Mouse (Mus musculus) limb, embryonic 12.5 days (tissue): ENCODE results near the gene Farp1. TPM values are rescaled to one million over a fixed set of nuclear protein-coding genes. Genes with fewer than 3 reads are reported as not detected.

Experiments
- ATAC-seq: fragments of 200-750 bp; cut with Nextera tagmentation; 2 replicates; pipeline ENCODE4 v1.8.0; 2017; ENCODE audit warnings: low read depth, moderate TSS enrichment; ENCODE audit not compliant: insufficient number of reproducible peaks, insufficient read depth, low FRiP score, low TSS enrichment
- H3K27ac ChIP-seq: fragments of 300-500 bp; sonication (generic); 2 replicates; pipeline ENCODE4 v1.5.1; 2016; ENCODE audit warnings: mild to moderate bottlenecking, moderate library complexity
- H3K27me3 ChIP-seq: fragments of 300-500 bp; sonication (generic); 2 replicates; pipeline ENCODE4 v1.6.1; 2016; ENCODE audit warnings: mild to moderate bottlenecking, moderate library complexity
- H3K36me3 ChIP-seq: fragments of 300-500 bp; sonication (generic); 2 replicates; pipeline ENCODE4 v1.6.1; 2016; ENCODE audit warnings: mild to moderate bottlenecking, moderate library complexity
- H3K4me1 ChIP-seq: fragments of 300-500 bp; sonication (generic); replicated peaks from 2 replicates; pipeline ENCODE4 v1.6.1; 2016
- H3K4me2 ChIP-seq: fragments of 300-500 bp; sonication (generic); 2 replicates; pipeline ENCODE4 v1.6.1; 2016; ENCODE audit warnings: mild to moderate bottlenecking, moderate library complexity
- H3K4me3 ChIP-seq: fragments of 300-500 bp; sonication (generic); replicated peaks from 2 replicates; pipeline ENCODE4 v1.5.1; 2016; ENCODE audit warnings: mild to moderate bottlenecking
- H3K9ac ChIP-seq: fragments of 300-500 bp; sonication (generic); replicated peaks from 2 replicates; pipeline ENCODE4 v1.6.1; 2016; ENCODE audit warnings: mild to moderate bottlenecking, moderate library complexity
- H3K9me3 ChIP-seq: fragments of 300-500 bp; sonication (generic); 2 replicates; pipeline ENCODE4 v1.6.1; 2016; ENCODE audit warnings: mild to moderate bottlenecking, moderate library complexity
- WGBS: fragments of 180-500 bp; shearing (Covaris S2); methylation state at CpG from one replicate; pipeline ENCODE4 v1.1.7; 2016; 5-methylcytosine and 5-hydroxymethylcytosine counted together
- polyA plus RNA-seq: library from polyadenylated mRNA; unstranded; fragments of >200 nt; fragmentation: Nextera tagmentation; extraction: Ambion mirVana; gene quantifications from 2 replicates; pipeline ENCODE4 v1.2.1, GENCODE M21; 2016

Farp1 gene
- polyA plus RNA-seq, 1 experiment from 2014 or later = 58.2 TPM

GRCm38 (mm10) chr14:121264453-121264852 lies 229.5 kb downstream of the Farp1 start:
- Histone ChIP-seq H3K27ac (no peak overlapping the region), H3K4me3 (no peak overlapping the region), H3K4me2 (no peak overlapping the region), H3K36me3 (peaks cover 99% of the 10 kb centered on the region), H3K9ac (no peak overlapping the region), H3K4me1 (no peaks in the 10 kb centered on the region), H3K27me3 (no peaks in the 10 kb centered on the region), H3K9me3 (no peaks in the 10 kb centered on the region)
- 91% methylated on average over 6 of the region's 6 CpGs for WGBS
- ATAC-seq = no peak

- Histone ChIP-seq H3K4me1 (no peaks in the 10 kb centered on the region), H3K9ac (no peak overlapping the region), H3K36me3 (peaks cover 98% of the 10 kb centered on the region), H3K4me3 (no peak overlapping the region), H3K4me2 (no peak overlapping the region), H3K9me3 (no peaks in the 10 kb centered on the region), H3K27me3 (no peaks in the 10 kb centered on the region), H3K27ac (no peak overlapping the region)
- no peak for ATAC-seq
- WGBS = 90% methylated on average over 8 of the region's 8 CpGs
These were observed 232.8 kb downstream of the Farp1 start for GRCm38 (mm10) chr14:121267801-121268200.

DNA sequence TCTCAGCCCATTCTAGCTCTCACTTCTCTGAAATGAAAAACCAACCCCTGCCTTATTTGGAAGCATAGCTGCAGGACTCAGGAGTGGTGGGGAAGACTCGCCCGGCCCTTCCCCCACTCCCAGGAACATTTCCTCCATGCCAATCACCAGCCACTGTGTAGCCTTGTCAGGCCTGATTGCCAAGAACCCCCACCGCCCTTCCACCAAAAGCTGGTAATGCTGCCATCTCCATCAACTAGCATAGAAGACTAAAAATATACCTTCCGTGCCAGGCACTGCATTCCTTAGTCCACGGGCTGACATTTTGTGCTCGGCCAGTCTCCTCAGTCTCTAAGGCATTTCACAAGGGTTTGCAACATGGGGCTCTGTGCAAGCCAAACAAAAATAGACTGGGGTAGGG lies 235.5 kb downstream of the Farp1 start:
- WGBS = 83% methylated on average over 6 of the region's 6 CpGs
- H3K27ac ChIP-seq = no peak overlapping the region
- no peaks in the 10 kb centered on the region for H3K9me3 ChIP-seq
- ATAC-seq = no peak
- H3K36me3 ChIP-seq = peaks cover 99% of the 10 kb centered on the region
- no peak overlapping the region for H3K4me3 ChIP-seq
- no peak overlapping the region for H3K9ac ChIP-seq
- H3K4me2 ChIP-seq = no peak overlapping the region
- no peaks in the 10 kb centered on the region for H3K4me1 ChIP-seq
- H3K27me3 ChIP-seq = no peaks in the 10 kb centered on the region

DNA sequence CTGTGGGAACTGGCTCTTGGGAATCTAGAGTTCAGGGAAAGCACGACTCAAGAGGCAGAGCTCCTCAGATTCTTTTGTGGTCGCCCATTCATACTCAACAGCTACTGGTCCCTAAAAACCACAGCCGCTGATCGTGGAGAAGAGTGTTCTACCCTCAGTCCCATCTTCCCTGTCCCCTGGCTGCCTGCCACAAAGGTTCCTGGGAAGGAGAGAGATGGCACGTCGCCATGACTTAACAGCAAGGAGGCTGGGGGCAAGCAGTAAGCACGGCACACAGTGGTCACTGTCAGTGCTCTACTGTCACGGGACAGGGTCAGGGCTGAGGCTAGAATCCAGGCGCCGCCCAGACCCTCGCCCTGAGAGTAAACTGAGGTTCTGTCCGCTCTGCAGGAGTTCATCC lies 240.0 kb downstream of the Farp1 start:
- 89% methylated on average over 12 of the region's 12 CpGs for WGBS
- H3K4me2 ChIP-seq = no peak overlapping the region
- H3K9ac ChIP-seq = no peak overlapping the region
- H3K9me3 ChIP-seq = no peaks in the 10 kb centered on the region
- H3K36me3 ChIP-seq = peaks cover 99% of the 10 kb centered on the region
- no peak overlapping the region for H3K27ac ChIP-seq
- no peaks in the 10 kb centered on the region for H3K27me3 ChIP-seq
- no peaks in the 10 kb centered on the region for H3K4me1 ChIP-seq
- ATAC-seq = no peak
- H3K4me3 ChIP-seq = no peak overlapping the region

GRCm38 (mm10) chr14:121276016-121276415 lies 241.0 kb downstream of the Farp1 start:
- Histone ChIP-seq H3K36me3 (peaks cover 99% of the 10 kb centered on the region), H3K27me3 (no peaks in the 10 kb centered on the region), H3K4me3 (no peak overlapping the region), H3K27ac (no peak overlapping the region), H3K4me1 (no peaks in the 10 kb centered on the region), H3K9ac (no peak overlapping the region), H3K4me2 (no peak overlapping the region), H3K9me3 (no peaks in the 10 kb centered on the region)
- ATAC-seq = no peak
- 87% methylated on average over 10 of the region's 10 CpGs for WGBS

- no peaks in the 10 kb centered on the region for H3K27me3 ChIP-seq
- WGBS = 39% methylated on average over 6 of the region's 6 CpGs
- ATAC-seq = peak; percentile 18; the same call in 1 of the 2 replicates
- no peak overlapping the region for H3K4me3 ChIP-seq
- H3K9me3 ChIP-seq = no peaks in the 10 kb centered on the region
- H3K9ac ChIP-seq = no peak overlapping the region
- H3K4me2 ChIP-seq = no peak overlapping the region
- H3K4me1 ChIP-seq = no peaks in the 10 kb centered on the region
- 0 out of 2 replicates have a peak overlapping the region, but pooled peaks have one; percentile 23 for H3K27ac ChIP-seq
- peaks cover 99% of the 10 kb centered on the region for H3K36me3 ChIP-seq
These were observed 244.1 kb downstream of the Farp1 start for GRCm38 (mm10) chr14:121279106-121279505.

DNA sequence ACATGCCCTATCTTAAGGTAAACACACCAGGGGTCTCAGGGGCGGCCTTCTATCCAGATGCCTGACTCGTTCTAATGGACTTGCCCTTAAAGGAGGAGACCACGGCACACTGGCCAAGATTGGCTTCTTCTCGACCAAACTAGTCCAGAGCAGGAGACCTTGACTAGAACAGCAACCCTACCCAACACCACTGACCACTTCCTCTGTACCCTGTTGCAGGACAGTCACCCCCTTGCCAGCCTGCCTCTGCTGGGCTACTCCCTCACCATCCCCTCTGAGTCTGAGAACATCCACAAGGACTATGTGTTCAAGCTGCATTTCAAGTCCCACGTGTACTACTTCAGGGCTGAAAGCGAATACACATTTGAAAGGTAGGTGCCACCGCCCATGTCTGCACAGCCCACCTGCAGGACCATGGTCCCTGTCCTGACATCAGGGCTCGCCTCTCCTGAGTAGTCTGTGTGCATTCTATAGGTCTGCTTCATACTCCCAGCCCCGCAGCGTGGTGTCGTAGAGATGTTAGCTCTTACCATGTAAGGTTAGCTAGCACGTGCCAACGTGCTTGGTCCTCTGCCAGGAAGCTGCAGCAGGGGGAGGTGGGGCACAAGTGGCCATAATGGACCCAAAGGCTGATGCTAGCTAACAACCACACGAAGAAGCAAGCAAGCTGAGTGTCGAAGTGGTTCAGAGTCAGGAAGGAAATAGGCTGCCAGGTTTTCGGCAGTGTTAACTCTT lies 245.8 kb downstream of the Farp1 start:
- Histone ChIP-seq H3K4me2 (no peak overlapping the region), H3K4me1 (no peaks in the 10 kb centered on the region), H3K9ac (no peak overlapping the region), H3K36me3 (peaks cover 100% of the 10 kb centered on the region), H3K4me3 (no peak overlapping the region), H3K9me3 (no peaks in the 10 kb centered on the region), H3K27me3 (no peaks in the 10 kb centered on the region), H3K27ac (no peak overlapping the region)
- no peak for ATAC-seq
- 90% methylated on average over 16 of the region's 16 CpGs for WGBS

DNA sequence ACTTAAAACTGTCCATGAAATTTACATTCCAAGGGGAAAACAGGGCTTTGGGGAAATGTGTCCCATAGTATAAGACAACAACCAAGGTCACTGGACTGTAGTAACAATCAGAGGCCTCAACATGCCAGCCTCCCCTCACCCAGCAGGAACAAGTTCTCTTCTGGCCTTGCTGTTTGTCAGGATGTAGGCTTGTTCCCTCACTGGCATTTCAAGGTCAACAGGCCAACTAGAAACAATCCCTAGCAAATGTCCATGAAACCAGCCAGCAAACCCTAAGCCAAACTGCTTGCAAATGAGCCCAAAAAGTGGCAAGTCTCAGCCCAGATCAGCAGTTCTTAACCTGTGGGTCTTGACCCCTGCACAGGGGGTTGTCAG lies 246.3 kb downstream of the Farp1 start:
- no peaks in the 10 kb centered on the region for H3K9me3 ChIP-seq
- ATAC-seq = no peak
- H3K4me1 ChIP-seq = no peaks in the 10 kb centered on the region
- H3K4me3 ChIP-seq = no peak overlapping the region
- H3K36me3 ChIP-seq = peaks cover 100% of the 10 kb centered on the region
- no peaks in the 10 kb centered on the region for H3K27me3 ChIP-seq
- H3K27ac ChIP-seq = no peak overlapping the region
- H3K9ac ChIP-seq = no peak overlapping the region
- H3K4me2 ChIP-seq = no peak overlapping the region

DNA sequence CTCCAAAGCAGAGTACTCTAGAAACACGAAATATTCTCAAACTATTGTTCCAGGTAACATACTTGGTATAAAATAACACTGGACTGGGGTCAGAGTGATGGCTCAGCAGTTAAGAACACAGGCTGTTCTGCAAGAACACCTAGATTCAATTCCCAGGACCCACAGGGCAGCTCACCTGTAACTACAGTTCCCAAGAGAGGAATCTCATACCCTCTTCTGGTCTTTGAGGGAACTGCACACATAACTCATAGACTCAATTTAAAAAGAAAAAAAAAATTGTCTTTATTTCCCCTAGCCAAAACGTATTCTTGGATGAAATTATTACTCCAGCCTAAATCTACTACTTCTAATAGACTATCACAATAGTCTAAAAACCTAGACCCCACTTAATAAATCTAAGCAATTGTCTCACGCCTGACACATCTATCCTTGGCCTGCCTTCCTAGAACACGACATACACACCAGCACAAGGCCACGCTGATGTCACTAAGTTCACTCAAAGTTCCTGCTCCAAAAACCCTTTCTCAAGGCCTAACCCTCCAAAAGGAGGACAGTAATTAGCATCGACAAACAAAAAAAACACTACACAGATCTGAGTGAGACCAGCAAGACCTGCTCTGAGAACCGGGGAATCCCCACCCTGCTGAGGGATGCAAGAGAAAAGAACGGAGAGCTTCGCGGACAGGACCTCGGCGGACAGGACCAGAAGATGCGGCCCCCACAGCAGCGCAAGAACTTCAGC lies 250.6 kb downstream of the Farp1 start:
- H3K36me3 ChIP-seq = peaks cover 89% of the 10 kb centered on the region
- no peaks in the 10 kb centered on the region for H3K4me1 ChIP-seq
- no peak for ATAC-seq
- H3K9ac ChIP-seq = no peak overlapping the region
- no peak overlapping the region for H3K4me3 ChIP-seq
- WGBS = 94% methylated on average over 14 of the region's 14 CpGs
- no peaks in the 10 kb centered on the region for H3K9me3 ChIP-seq
- H3K4me2 ChIP-seq = no peak overlapping the region
- H3K27ac ChIP-seq = no peak overlapping the region
- H3K27me3 ChIP-seq = no peaks in the 10 kb centered on the region

GRCm38 (mm10) chr14:121291881-121292280 lies 256.9 kb downstream of the Farp1 start:
- Histone ChIP-seq H3K9ac (no peak overlapping the region), H3K36me3 (peaks cover 88% of the 10 kb centered on the region), H3K4me2 (no peak overlapping the region), H3K4me1 (no peaks in the 10 kb centered on the region), H3K27ac (no peak overlapping the region), H3K27me3 (no peaks in the 10 kb centered on the region), H3K9me3 (no peaks in the 10 kb centered on the region), H3K4me3 (no peak overlapping the region)
- no peak for ATAC-seq
- 95% methylated on average over 8 of the region's 8 CpGs for WGBS

DNA sequence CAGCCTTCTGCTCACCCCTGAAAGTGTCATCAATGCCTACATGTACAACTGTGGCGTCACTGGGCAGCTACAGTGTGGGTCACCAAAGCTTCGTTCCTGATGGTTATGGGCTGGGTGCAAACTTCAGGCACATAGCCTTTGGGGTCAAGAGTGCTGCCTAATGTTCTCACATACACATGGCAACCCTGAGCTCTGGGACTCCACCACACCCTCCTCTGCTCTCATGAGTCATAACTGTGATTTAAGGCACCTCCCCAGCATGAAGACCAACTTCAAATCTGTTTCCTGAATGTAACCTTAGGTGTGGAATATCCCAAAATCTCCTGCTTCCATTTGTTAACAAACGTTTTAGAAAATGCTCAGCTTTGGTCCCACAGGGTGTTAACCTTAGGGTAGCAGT lies 257.4 kb downstream of the Farp1 start:
- Histone ChIP-seq H3K27ac (no peak overlapping the region), H3K4me1 (no peaks in the 10 kb centered on the region), H3K4me3 (no peak overlapping the region), H3K4me2 (no peak overlapping the region), H3K9me3 (no peaks in the 10 kb centered on the region), H3K9ac (no peak overlapping the region), H3K36me3 (peaks cover 88% of the 10 kb centered on the region), H3K27me3 (no peaks in the 10 kb centered on the region)
- no peak for ATAC-seq
- 92% methylated on average over 3 of the region's 3 CpGs for WGBS
